Comparison of ENCODE assay signal across 8 mouse cellular contexts in genomic region chr15:98933833-98934216, GRCm38 (mm10). TPM values are rescaled to one million over a fixed set of nuclear protein-coding genes. Genes with fewer than 3 reads are reported as not detected.
DNase-seq lines count a peak whose midpoint lies in the region; ATAC-seq lines count a peak whose summit lies in the region.

No protein-coding gene starts in this region.

- H3K27ac ChIP-seq in hindbrain, embryonic 15.5 days (replicated peaks), result peak overlapping the region; percentile 99

- H3K4me1 ChIP-seq in hindbrain, embryonic 15.5 days (replicated peaks), result peaks cover 35% of the 10 kb centered on the region

- DNase-seq in WW6 (ENCODE audit: low read depth, low spot score), result peak; percentile 92
- DNase-seq in cerebellum, postnatal 36 days, result peak; percentile 96 to 98
- peak; percentile 92 to 97 for DNase-seq in frontal cortex, postnatal 36 days (ENCODE audit: low spot score in 2 of 2)
- peak; percentile 91 for DNase-seq in left cerebral cortex, adult 11 months (ENCODE audit: low spot score)
- peak; percentile 98 for DNase-seq in lung, postnatal 36 days
- DNase-seq in retina, embryonic 14.5 days (ENCODE audit: low spot score), result peak; percentile 98
- peak; percentile 93 to 96 for DNase-seq in thymus, postnatal 36 days

- 0 out of 2 replicates have a peak, but pooled peaks cover 5% of the 10 kb centered on the region for H3K36me3 ChIP-seq in hindbrain, embryonic 15.5 days

- H3K9me3 ChIP-seq in hindbrain, embryonic 15.5 days, result no peaks in the 10 kb centered on the region

- WGBS in hindbrain, embryonic 15.5 days, result under 1% methylated on average over 35 of the region's 35 CpGs

- H3K27me3 ChIP-seq in hindbrain, embryonic 15.5 days, result no peaks in the 10 kb centered on the region

- H3K4me3 ChIP-seq in hindbrain, embryonic 15.5 days, result peak overlapping the region; percentile 81

- ATAC-seq in hindbrain, embryonic 15.5 days (ENCODE audit: low FRiP score, low read depth), result peak; percentile 87

- peak overlapping the region; percentile 96 for H3K4me2 ChIP-seq in hindbrain, embryonic 15.5 days

- peak overlapping the region; percentile 91 for H3K9ac ChIP-seq in hindbrain, embryonic 15.5 days

RNA-seq across cellular contexts. Expression of gene Tuba1b, which starts 0.5 kb away (rescaled TPM):
- 1,411 and 1,419 TPM in 2 replicates for polyA plus RNA-seq in hindbrain, embryonic 15.5 days (2015; fragmentation: Nextera tagmentation; extraction: Ambion mirVana)

RNA-seq across cellular contexts. Expression of gene Lmbr1l, which starts 15.8 kb away (rescaled TPM):
- 26.8 and 29.3 TPM in 2 replicates for polyA plus RNA-seq in hindbrain, embryonic 15.5 days (2015; fragmentation: Nextera tagmentation; extraction: Ambion mirVana)

RNA-seq across cellular contexts. Expression of gene Gm49450, which starts 19.5 kb away (rescaled TPM):
- not detected in 2 replicates for polyA plus RNA-seq in hindbrain, embryonic 15.5 days (2015; fragmentation: Nextera tagmentation; extraction: Ambion mirVana)

RNA-seq across cellular contexts. Expression of gene Tuba1a, which starts 19.7 kb away (rescaled TPM):
- 14,750 and 15,534 TPM in 2 replicates for polyA plus RNA-seq in hindbrain, embryonic 15.5 days (2015; fragmentation: Nextera tagmentation; extraction: Ambion mirVana)

RNA-seq across cellular contexts. Expression of gene Dhh, which starts 35.5 kb away (rescaled TPM):
- polyA plus RNA-seq in hindbrain, embryonic 15.5 days (2015; fragmentation: Nextera tagmentation; extraction: Ambion mirVana), result 1.9 and 2.5 TPM in 2 replicates

Comparison
In these comparisons a context has a peak if more than half of its experiments do, and no peak if none do; other contexts are left out.
1. Peak in every context shown above with its lines: DNase-seq, ATAC-seq, H3K4me3 ChIP-seq and H3K27ac ChIP-seq.